In the genomic region with DNA sequence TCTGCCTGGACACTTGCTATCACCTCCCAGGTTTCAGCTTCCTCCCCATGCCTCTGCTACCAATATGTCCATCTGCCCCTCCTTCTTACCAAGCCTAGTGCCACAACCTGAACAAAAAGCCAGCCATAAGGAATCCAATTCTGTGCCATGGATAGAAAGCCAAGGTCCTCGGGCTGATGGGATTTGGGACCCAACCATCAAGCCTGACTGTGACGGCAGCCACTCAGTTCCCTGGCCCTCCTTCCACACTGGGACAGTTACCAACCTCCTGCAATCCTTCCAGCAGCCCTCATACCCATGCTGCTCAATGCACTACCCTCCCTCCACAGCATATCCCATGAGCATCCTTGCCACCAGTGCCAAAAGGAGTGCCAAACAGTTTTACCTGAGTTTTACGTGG, we compare ENCODE assay signal across 19 mouse cellular contexts. TPM values are rescaled to one million over a fixed set of nuclear protein-coding genes. Genes with fewer than 3 reads are reported as not detected.
DNase-seq lines count a peak whose midpoint lies in the region; ATAC-seq lines count a peak whose summit lies in the region.
"Had no signal": no experiment of that assay in that cellular context is flagged by ENCODE, and none has a peak within 500 bp of the region (broad histone marks: within the 10 kb centered on the region; RNA-seq: fewer than 3 reads in every experiment).

No protein-coding gene starts in this region.

- H3K36me3 ChIP-seq in hindbrain, embryonic 16.5 days (ENCODE audit: control insufficient read depth, insufficient read depth, low read length) = no peaks in the 10 kb centered on the region
- H3K36me3 ChIP-seq: hindbrain, embryonic 10.5 days; midbrain, embryonic 12.5 days had no signal

- no peak overlapping the region for H3K4me2 ChIP-seq in hindbrain, embryonic 16.5 days (ENCODE audit: low read length)
- H3K4me2 ChIP-seq: midbrain, embryonic 12.5 days had no signal

- ATAC-seq in hindbrain, embryonic 16.5 days = no peak
- ATAC-seq: forebrain, embryonic 16.5 days; inflammation-experienced regulatory T-cells, adult 6 months; liver, postnatal 0 days had no signal

- DNase-seq in gastrocnemius, adult 18-20 months (ENCODE audit: low spot score) = peak; percentile 23
- no peak for DNase-seq in gastrocnemius, postnatal 36 days
- DNase-seq in cerebellum, adult 9-10 months = peak; percentile 59
- peak; percentile 50 to 66 for DNase-seq in heart, postnatal 14 days
- DNase-seq in right cerebral cortex, adult 2 months (ENCODE audit: low spot score in 2 of 2) = no peak
- DNase-seq: liver, postnatal 0 days; thymus, postnatal 36 days had no signal

- H3K9me3 ChIP-seq in hindbrain, embryonic 16.5 days (ENCODE audit: control insufficient read depth, low read length) = no peaks in the 10 kb centered on the region
- H3K9me3 ChIP-seq: hindbrain, embryonic 10.5 days; midbrain, embryonic 12.5 days had no signal

- no peak overlapping the region for H3K9ac ChIP-seq in hindbrain, embryonic 16.5 days (ENCODE audit: low read depth, low read length)
- H3K9ac ChIP-seq: liver, postnatal 0 days; midbrain, embryonic 12.5 days had no signal

- no peaks in the 10 kb centered on the region for H3K27me3 ChIP-seq in hindbrain, embryonic 16.5 days (replicated peaks; ENCODE audit: control insufficient read depth, insufficient read depth, low read length)
- H3K27me3 ChIP-seq: midbrain, embryonic 12.5 days had no signal

- H3K4me1 ChIP-seq in brown adipose tissue, adult 24 weeks (ENCODE audit: control insufficient read depth, insufficient read depth, insufficient read length, low read length) = peaks cover 6% of the 10 kb centered on the region
- no peaks in the 10 kb centered on the region for H3K4me1 ChIP-seq in hindbrain, embryonic 16.5 days (ENCODE audit: control insufficient read depth, insufficient read depth, low read depth, low read length)

- H3K4me3 ChIP-seq in brown adipose tissue, adult 24 weeks (ENCODE audit: insufficient read depth, low read depth, low read length) = no peak overlapping the region
- H3K4me3 ChIP-seq in hindbrain, embryonic 16.5 days (ENCODE audit: low read length) = no peak overlapping the region
- H3K4me3 ChIP-seq: hindbrain, embryonic 10.5 days; layer of hippocampus, adult 2 months; midbrain, embryonic 12.5 days; myocyte had no signal

- intact Hi-C loops in gastrocnemius, postnatal 36 days (cut with DNase I) = no loop called here
- intact Hi-C loops in heart, postnatal 14 days (cut with DNase I) = no loop called here

- H3K27ac ChIP-seq in brown adipose tissue, adult 24 weeks (replicated peaks; ENCODE audit: low read depth, low read length) = peak overlapping the region; percentile 89
- no peak overlapping the region for H3K27ac ChIP-seq in hindbrain, embryonic 16.5 days (ENCODE audit: low read depth, low read length)
- H3K27ac ChIP-seq: kidney, postnatal 0 days; layer of hippocampus, adult 2 months; macrophage; midbrain, embryonic 12.5 days had no signal

- 85% methylated on average over 3 of the region's 3 CpGs for WGBS in hindbrain, embryonic 16.5 days

RNA-seq across cellular contexts. Expression of a gene that starts 48.2 kb away (rescaled TPM):
- total RNA-seq in gastrocnemius, adult 18-20 months (2021) = under 1 TPM in 1 of 2 experiments, not detected in 1; 0.14 TPM
- under 1 TPM; 0.13 to 0.37 TPM for total RNA-seq in gastrocnemius, postnatal 36 days (2021)
- not detected in 2 replicates for polyA plus RNA-seq in brown adipose tissue, adult 24 weeks (2012; ENCODE audit: insufficient read depth, insufficient read length, missing spikeins)
- under 1 TPM; 0.07 to 0.14 TPM for total RNA-seq in heart, postnatal 14 days (2021)
- 0.18 TPM in 1 of 2 replicates, not detected in the other for polyA plus RNA-seq in hindbrain, embryonic 16.5 days (2015; fragmentation: Nextera tagmentation; extraction: Ambion mirVana)
- total RNA-seq: gastrocnemius, postnatal 4 days; layer of hippocampus, adult 2 months had no signal
- polyA plus RNA-seq: C2C12; forebrain, embryonic 16.5 days; hindbrain, embryonic 10.5 days; inflammation-experienced regulatory T-cells, adult 6 months; liver, postnatal 0 days; macrophage; midbrain, embryonic 12.5 days had no signal

Comparison
In these comparisons a context has a peak if more than half of its experiments do, and no peak if none do; other contexts are left out.
1. DNase-seq: peak in gastrocnemius, adult 18-20 months (single experiment), cerebellum, adult 9-10 months (single experiment) and heart, postnatal 14 days (2 of 2); none in gastrocnemius, postnatal 36 days (0 of 2) and right cerebral cortex, adult 2 months (0 of 2).